Mouse (Mus musculus) heart, embryonic 14.5 days (tissue): ENCODE measurements around the gene Pde9a. TPM values are rescaled to one million over a fixed set of nuclear protein-coding genes. Genes with fewer than 3 reads are reported as not detected.
A peak's percentile ranks its signal among the peaks of the same experiment; 100 is the strongest.

Experiments
- ATAC-seq: fragments of 200-750 bp; cut with Nextera tagmentation; 2 replicates; pipeline ENCODE4 v1.8.0; 2017; ENCODE audit warnings: low read depth, moderate TSS enrichment; ENCODE audit not compliant: insufficient number of reproducible peaks, insufficient read depth, low FRiP score
- H3K27ac ChIP-seq, 2 experiments: fragments of 200-500 bp in 1 of 2; fragments of 300-500 bp in 1 of 2; sonication (generic) in 1 of 2; replicated peaks in 1 of 2; 2 replicates each; pipeline ENCODE4 v1.5.1; 2012 to 2014; ENCODE audit warnings: low read depth in 2 of 2, low read length in 2 of 2, control low read depth in 1 of 2, mild to moderate bottlenecking in 1 of 2, mixed read lengths in 1 of 2; ENCODE audit not compliant: control insufficient read depth in 1 of 2, insufficient read depth in 1 of 2
- H3K27me3 ChIP-seq: fragments of 300-500 bp; sonication (generic); 2 replicates; pipeline ENCODE4 v1.6.1; 2014; ENCODE audit warnings: mild to moderate bottlenecking, low read length, control low read depth; ENCODE audit not compliant: control insufficient read depth, insufficient read depth
- H3K36me3 ChIP-seq: fragments of 300-500 bp; sonication (generic); 2 replicates; pipeline ENCODE4 v1.6.1; 2014; ENCODE audit warnings: mild to moderate bottlenecking, control low read depth, low read length, mixed read lengths; ENCODE audit not compliant: control insufficient read depth, insufficient read depth
- H3K4me1 ChIP-seq, 2 experiments: fragments of 200-500 bp in 1 of 2; fragments of 300-500 bp in 1 of 2; sonication (generic) in 1 of 2; 2 replicates each; pipeline ENCODE4 v1.6.1; 2012 to 2014; ENCODE audit warnings: low read length in 2 of 2, control low read depth in 1 of 2, mixed read lengths in 1 of 2; ENCODE audit not compliant: control insufficient read depth in 2 of 2, insufficient read depth in 2 of 2
- H3K4me2 ChIP-seq: fragments of 300-500 bp; sonication (generic); 2 replicates; pipeline ENCODE4 v1.6.1; 2014; ENCODE audit warnings: mild to moderate bottlenecking, low read length
- H3K4me3 ChIP-seq, 2 experiments: fragments of 200-500 bp in 1 of 2; fragments of 300-500 bp in 1 of 2; sonication (generic) in 1 of 2; 2 replicates each; pipeline ENCODE4 v1.5.1; 2012 to 2014; ENCODE audit warnings: low read length in 2 of 2, mild to moderate bottlenecking in 2 of 2, control low read depth in 1 of 2, low read depth in 1 of 2, moderate library complexity in 1 of 2; ENCODE audit not compliant: control insufficient read depth in 1 of 2, insufficient read depth in 1 of 2
- H3K9ac ChIP-seq: fragments of 300-500 bp; sonication (generic); 2 replicates; pipeline ENCODE4 v1.6.1; 2014; ENCODE audit warnings: mild to moderate bottlenecking, low read length
- H3K9me3 ChIP-seq: fragments of 300-500 bp; sonication (generic); 2 replicates; pipeline ENCODE4 v1.6.1; 2016; ENCODE audit warnings: low read length, control low read depth; ENCODE audit not compliant: control insufficient read depth
- WGBS: fragments of 180-500 bp; shearing (Covaris S2); extraction: QIAGEN DNeasy Blood & Tissue Kit; methylation state at CpG from one replicate; pipeline ENCODE4 v1.1.7; 2014; 5-methylcytosine and 5-hydroxymethylcytosine counted together
- polyA plus RNA-seq: library from polyadenylated mRNA; unstranded; fragments of >200 nt; fragmentation: Nextera tagmentation; extraction: Ambion mirVana; gene quantifications from 2 replicates; pipeline ENCODE4 v1.2.1, GENCODE M21; 2014

The Pde9a gene
- polyA plus RNA-seq, 1 experiment from 2014 or later, result 9.1 TPM

DNA sequence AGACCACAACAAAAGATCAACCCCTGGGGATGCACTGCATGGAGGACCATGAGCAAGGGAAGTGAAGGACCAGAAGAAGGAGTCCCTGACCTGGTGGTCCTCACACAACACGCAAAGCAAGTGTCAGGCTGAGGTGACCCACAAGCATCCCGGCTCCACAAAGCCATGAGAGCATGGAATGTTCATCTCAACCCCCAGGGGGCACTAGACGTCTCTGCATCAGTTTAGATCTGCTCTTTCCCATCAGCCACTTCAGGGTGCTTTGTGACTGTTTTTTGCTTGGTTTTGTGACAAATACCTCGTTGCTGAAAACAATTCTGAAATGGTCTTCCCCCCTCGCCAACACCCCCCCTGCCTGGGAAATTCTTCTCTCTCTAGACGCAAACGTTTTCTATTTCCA, 8.0 kb upstream of the Pde9a start:
- 8% methylated on average over 7 of the region's 7 CpGs for WGBS
- peak overlapping the region; percentile 26; the same call in 1 of the 2 replicates for H3K4me2 ChIP-seq
- H3K36me3 ChIP-seq, result no peaks in the 10 kb centered on the region
- H3K4me1 ChIP-seq, result 0 out of 4 replicates have a peak, but pooled peaks cover 0 to 3% of the 10 kb centered on the region in 2 experiments
- H3K27ac ChIP-seq, result no peak overlapping the region
- H3K9me3 ChIP-seq, result no peaks in the 10 kb centered on the region
- no peak overlapping the region for H3K9ac ChIP-seq
- H3K27me3 ChIP-seq, result no peaks in the 10 kb centered on the region; the same call in 1 of the 2 replicates
- no peak overlapping the region for H3K4me3 ChIP-seq
- ATAC-seq, result no peak

DNA sequence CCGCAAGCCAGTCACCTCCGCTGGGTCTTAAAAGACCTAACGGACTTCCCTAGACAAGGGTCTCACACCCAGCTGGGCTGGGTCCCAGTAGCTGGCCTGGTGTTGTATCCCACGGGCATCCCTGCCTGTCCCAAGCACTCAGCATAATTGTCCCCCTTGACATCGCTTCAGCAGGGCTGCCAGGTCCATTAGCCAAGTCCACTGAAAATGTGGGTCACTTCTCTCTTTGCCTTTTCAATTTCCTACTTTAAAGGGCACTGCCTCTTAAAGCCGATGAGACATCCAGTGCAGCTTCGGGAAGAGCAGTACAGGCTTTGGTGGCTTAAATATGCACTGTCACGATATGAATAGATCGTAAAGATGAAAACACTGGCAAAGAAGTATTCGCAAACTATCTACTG, 7.6 kb upstream of the Pde9a start:
- Histone ChIP-seq H3K36me3 (no peaks in the 10 kb centered on the region), H3K4me1 (0 out of 4 replicates have a peak, but pooled peaks cover 0 to 3% of the 10 kb centered on the region in 2 experiments), H3K4me3 (no peak overlapping the region), H3K9me3 (no peaks in the 10 kb centered on the region), H3K27ac (no peak overlapping the region), H3K9ac (no peak overlapping the region), H3K27me3 (no peaks in the 10 kb centered on the region; the same call in 1 of the 2 replicates), H3K4me2 (peak overlapping the region; percentile 26; the same call in 1 of the 2 replicates)
- no peak for ATAC-seq
- WGBS, result 70% methylated on average over 10 of the region's 10 CpGs

DNA sequence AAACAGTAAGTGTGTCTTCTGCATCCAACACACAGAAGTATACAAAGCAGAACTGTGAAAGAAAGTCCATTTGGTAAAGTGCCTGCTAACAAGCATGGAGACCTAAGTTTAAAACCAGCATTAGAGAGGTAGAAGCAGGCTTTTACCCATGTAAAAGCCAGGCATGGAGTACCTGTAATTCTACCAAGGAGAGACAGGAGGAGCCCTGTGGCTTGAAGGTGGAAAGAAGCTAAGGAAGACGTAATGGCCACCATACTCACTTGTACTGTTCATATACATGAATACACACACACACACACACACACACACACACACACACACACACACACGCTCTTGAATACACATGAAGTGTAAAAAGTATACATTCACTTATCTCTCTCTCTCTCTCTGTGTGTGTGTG, 6.9 kb upstream of the Pde9a start:
- H3K4me3 ChIP-seq, result no peak overlapping the region
- H3K27me3 ChIP-seq, result no peaks in the 10 kb centered on the region; the same call in 1 of the 2 replicates
- no peak overlapping the region for H3K27ac ChIP-seq
- no peak overlapping the region for H3K9ac ChIP-seq
- 56% methylated on average over 2 of the region's 2 CpGs for WGBS
- H3K4me2 ChIP-seq, result no peak overlapping the region
- no peaks in the 10 kb centered on the region for H3K9me3 ChIP-seq
- H3K4me1 ChIP-seq, result 0 out of 4 replicates have a peak, but pooled peaks cover 0 to 3% of the 10 kb centered on the region in 2 experiments
- no peak for ATAC-seq
- no peaks in the 10 kb centered on the region for H3K36me3 ChIP-seq

DNA sequence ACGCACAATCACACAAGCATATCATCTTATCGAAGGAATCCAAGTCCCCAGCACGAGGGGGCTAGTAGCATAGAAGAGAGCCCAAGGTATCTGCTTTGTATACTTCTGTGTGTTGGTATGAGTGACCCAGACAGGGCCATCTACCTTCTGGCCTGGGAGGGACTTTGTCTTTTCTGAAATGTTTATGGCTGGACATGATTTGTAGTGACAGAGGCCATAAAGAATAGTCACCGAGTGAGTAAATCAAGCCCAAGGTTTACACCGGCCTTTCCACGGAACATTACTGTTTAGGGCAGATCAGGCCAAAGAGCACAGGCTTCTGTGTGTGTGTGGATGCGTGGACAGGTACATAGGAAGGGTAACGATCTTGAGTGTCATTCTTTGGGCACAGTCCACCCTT, 6.1 kb upstream of the Pde9a start:
- Histone ChIP-seq H3K36me3 (no peaks in the 10 kb centered on the region), H3K4me2 (no peak overlapping the region), H3K9ac (no peak overlapping the region), H3K4me1 (peaks cover 3 to 4% of the 10 kb centered on the region in 2 experiments; a peak in 2 of 4 replicates), H3K27ac (no peak overlapping the region), H3K27me3 (no peaks in the 10 kb centered on the region; the same call in 1 of the 2 replicates), H3K9me3 (no peaks in the 10 kb centered on the region), H3K4me3 (no peak overlapping the region)
- 79% methylated on average over 8 of the region's 8 CpGs for WGBS
- ATAC-seq, result no peak

DNA sequence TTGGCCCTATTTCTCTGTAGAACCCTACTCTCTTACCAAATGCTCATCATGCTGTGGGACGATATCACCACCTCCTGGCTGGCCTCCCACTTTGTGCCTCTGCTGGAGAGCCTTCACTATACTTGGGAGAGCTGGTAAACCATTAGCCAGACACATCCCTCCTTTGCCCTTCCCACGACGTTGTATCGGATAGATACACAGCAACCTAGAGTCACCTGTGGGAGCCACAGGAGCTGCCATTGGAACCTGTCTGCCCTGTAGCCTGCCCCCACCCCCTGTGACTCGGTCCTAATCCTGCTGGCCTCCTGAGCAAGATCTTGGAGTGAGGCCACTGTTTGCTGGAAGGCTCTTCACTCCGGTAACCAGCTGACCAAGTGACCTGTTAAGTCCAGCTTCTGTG, 2.7 kb upstream of the Pde9a start:
- WGBS, result 76% methylated on average over 6 of the region's 6 CpGs
- H3K4me3 ChIP-seq, result no peak overlapping the region
- H3K36me3 ChIP-seq, result no peaks in the 10 kb centered on the region
- peaks cover 20% of the 10 kb centered on the region for H3K27me3 ChIP-seq
- peaks cover 12 to 20% of the 10 kb centered on the region in 2 experiments; a peak in 3 of 4 replicates for H3K4me1 ChIP-seq
- no peak overlapping the region for H3K9ac ChIP-seq
- no peak overlapping the region for H3K4me2 ChIP-seq
- H3K27ac ChIP-seq, result no peak overlapping the region
- H3K9me3 ChIP-seq, result no peaks in the 10 kb centered on the region
- no peak for ATAC-seq

DNA sequence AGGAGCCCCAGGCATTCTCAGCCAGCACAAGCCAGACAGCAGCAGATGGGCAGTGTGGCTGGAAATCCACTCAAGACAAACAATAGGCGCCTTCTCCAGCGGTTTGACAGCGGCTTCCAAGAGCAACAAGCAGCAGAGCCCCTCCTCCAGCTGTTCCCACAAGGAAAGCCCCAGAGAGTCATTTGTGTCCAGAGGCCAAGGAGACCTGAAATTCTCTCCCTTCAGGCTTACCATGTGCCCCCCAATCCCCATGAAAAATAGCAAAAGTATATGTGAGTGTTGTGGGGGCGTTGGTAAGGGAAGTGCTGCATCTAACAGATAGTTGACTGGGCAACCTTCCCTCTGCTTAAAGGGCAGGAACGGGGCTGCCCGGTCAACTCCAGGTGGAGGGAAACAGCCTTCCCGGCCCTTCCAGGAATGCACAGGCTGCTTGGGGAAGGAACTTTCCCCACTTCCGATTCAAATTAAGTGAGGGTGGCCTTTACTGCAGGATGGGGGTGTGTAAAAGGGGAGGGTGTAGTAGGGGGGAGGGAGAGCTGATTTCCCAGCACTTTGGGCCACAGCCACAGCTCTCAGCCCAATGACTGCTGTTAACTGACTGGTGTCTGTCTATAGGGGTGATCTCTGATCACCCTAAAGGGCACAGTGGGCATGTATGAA, 912 bp upstream of the Pde9a start:
- Histone ChIP-seq H3K4me3 (no peak overlapping the region), H3K4me2 (peak overlapping the region; percentile 99), H3K27ac (peak overlapping the region; percentile 57 to 61), H3K4me1 (peaks cover 15 to 20% of the 10 kb centered on the region in 2 experiments; a peak in 3 of 4 replicates), H3K9ac (no peak overlapping the region), H3K36me3 (no peaks in the 10 kb centered on the region), H3K9me3 (no peaks in the 10 kb centered on the region), H3K27me3 (peaks cover 25% of the 10 kb centered on the region)
- WGBS, result 19% methylated on average over 8 of the region's 8 CpGs
- ATAC-seq, result peak; percentile 24; the same call in 1 of the 2 replicates

DNA sequence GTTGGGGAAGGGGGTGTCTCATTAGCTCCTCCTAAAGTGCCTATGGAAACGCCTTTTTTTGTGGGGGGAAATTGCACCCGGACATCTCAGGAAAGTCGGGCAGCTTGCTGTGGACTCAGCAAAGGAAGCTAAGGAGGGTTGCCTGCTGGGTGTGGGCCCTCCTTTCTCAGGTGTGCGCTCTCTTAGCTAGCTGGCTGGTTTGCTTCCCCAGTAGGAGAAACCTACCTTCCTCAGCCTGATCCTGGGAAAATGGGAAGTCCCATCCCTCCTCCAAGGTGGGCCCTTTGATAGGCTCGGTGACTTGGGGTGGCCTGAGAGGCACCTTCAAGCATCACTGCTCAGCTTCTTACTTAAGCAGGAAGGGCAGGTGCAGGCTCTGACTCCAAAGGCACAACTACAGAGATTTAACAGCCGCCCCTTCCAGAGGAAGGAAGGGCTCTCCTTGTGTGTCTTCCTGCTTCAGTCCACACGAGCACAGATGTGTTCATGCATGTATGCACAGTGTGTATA, 811 bp downstream of the Pde9a start:
- ATAC-seq, result no peak
- H3K9me3 ChIP-seq, result no peaks in the 10 kb centered on the region
- H3K4me2 ChIP-seq, result peak overlapping the region; percentile 99
- no peaks in the 10 kb centered on the region for H3K36me3 ChIP-seq
- H3K27me3 ChIP-seq, result peaks cover 25% of the 10 kb centered on the region
- 19% methylated on average over 7 of the region's 7 CpGs for WGBS
- peaks cover 15 to 20% of the 10 kb centered on the region in 2 experiments; a peak in 3 of 4 replicates for H3K4me1 ChIP-seq
- peak overlapping the region; percentile 83 for H3K9ac ChIP-seq
- H3K4me3 ChIP-seq, result peak overlapping the region; percentile 74 to 78
- no peak overlapping the region for H3K27ac ChIP-seq
